Mouse (Mus musculus) G1E (cell line): ENCODE results near the gene Gnb3.

Experiments
- CTCF ChIP-seq: IDR thresholded peaks from 2 replicates; pipeline ENCODE4 v1.5.1; 2012; ENCODE audit warnings: low read depth, low read length, inconsistent platforms, mixed read lengths
- TAL1 ChIP-seq: conservative IDR thresholded peaks from 2 replicates; pipeline ENCODE4 v1.6.1; 2012; ENCODE audit warnings: low read depth, low read length, inconsistent platforms, mixed read lengths

DNA sequence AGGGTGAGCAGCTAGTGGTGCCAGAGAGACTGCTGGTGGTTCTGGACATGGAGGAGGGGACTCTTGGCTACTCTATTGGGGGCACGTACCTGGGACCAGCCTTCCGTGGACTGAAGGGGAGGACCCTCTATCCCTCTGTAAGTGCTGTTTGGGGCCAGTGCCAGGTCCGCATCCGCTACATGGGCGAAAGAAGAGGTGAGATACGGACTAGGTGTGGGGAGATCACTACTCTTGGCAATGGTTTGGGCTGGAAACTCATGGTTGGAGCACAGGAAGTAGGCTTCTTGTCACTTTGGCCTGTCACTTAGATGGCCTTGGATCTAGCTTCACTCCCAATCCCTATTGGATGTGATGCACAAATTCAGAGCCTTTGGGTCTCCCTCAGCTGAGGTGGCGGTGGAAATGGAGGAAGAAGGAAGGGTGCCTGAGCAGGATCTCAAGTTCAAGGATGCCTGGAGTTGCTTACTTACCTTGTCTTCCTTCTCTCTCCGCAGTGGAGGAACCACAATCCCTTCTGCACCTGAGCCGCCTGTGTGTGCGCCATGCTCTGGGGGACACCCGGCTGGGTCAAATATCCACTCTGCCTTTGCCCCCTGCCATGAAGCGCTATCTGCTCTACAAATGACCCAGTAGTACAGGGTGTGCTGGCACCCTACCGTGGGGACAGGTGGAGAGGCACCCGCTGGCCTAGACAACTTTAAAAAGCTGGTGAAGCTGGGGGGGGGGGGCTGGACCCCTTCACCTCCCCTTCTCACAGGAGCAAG is 30.1 kb downstream of the Gnb3 start:
- TF ChIP-seq CTCF (no peak), TAL1 (no peak)
